Mouse (Mus musculus): Measurements from ENCODE around the gene Morn2. TPM values are rescaled to one million over a fixed set of nuclear protein-coding genes. Genes with fewer than 3 reads are reported as not detected.

Morn2 gene
- polyA plus RNA-seq, 1 experiment from 2014 or later: 43.1 TPM

- no peak for ATAC-seq (replicated peaks; ENCODE audit: low FRiP score)
- DNase-seq (ENCODE audit: low spot score): no peak
Measured at GRCm38 (mm10) chr17:80298844-80299243, 8.8 kb downstream of the Morn2 start.

GRCm38 (mm10) chr17:80307251-80307650 lies 17.2 kb downstream of the Morn2 start, which contains the start of gene Arhgef33:
Gene Arhgef33, plus strand, starts transcription at chr17:80307407.
- Histone ChIP-seq H3K27ac (ENCODE audit: low read depth, low read length) (no peak within 1 kb of the TSS), H3K9me3 (ENCODE audit: control insufficient read depth, low read length) (no peaks in the 10 kb centered on the region), H3K27me3 (ENCODE audit: control insufficient read depth, insufficient read depth, low read length) (no peaks in the 10 kb centered on the region), H3K4me3 (ENCODE audit: low read depth, low read length) (no peak within 1 kb of the TSS), H3K4me1 (replicated peaks; ENCODE audit: control insufficient read depth, insufficient read depth, low read length) (no peaks in the 10 kb centered on the region), H3K4me2 (ENCODE audit: low read depth, low read length, severe bottlenecking) (no peak within 1 kb of the TSS), H3K9ac (ENCODE audit: low read length) (no peak within 1 kb of the TSS), H3K36me3 (ENCODE audit: control insufficient read depth, insufficient read depth, low read length) (no peaks in the 10 kb centered on the region)
- WGBS: 88% methylated on average over 1 of the region's 1 CpGs
- no peak for DNase-seq (ENCODE audit: low spot score)
- no peak for ATAC-seq (replicated peaks; ENCODE audit: low FRiP score)

More at GRCm38 (mm10) chr17:80298844-80299243, 8.8 kb downstream of the Morn2 start:
- H3K27me3 ChIP-seq (ENCODE audit: control insufficient read depth, insufficient read depth, low read length): no peaks in the 10 kb centered on the region
- no peaks in the 10 kb centered on the region for H3K9me3 ChIP-seq (ENCODE audit: control insufficient read depth, low read length)
- H3K27ac ChIP-seq (ENCODE audit: low read depth, low read length): no peak overlapping the region
- H3K4me1 ChIP-seq (replicated peaks; ENCODE audit: control insufficient read depth, insufficient read depth, low read length): no peaks in the 10 kb centered on the region
- no peaks in the 10 kb centered on the region for H3K36me3 ChIP-seq (ENCODE audit: control insufficient read depth, insufficient read depth, low read length)
- H3K4me2 ChIP-seq (ENCODE audit: low read depth, low read length, severe bottlenecking): no peak overlapping the region
- H3K9ac ChIP-seq (ENCODE audit: low read length): no peak overlapping the region
- WGBS: 89% methylated on average over 5 of the region's 5 CpGs
- no peak overlapping the region for H3K4me3 ChIP-seq (ENCODE audit: low read depth, low read length)

- Histone ChIP-seq H3K27ac (ENCODE audit: low read depth, low read length) (no peak overlapping the region), H3K9ac (ENCODE audit: low read length) (no peak overlapping the region), H3K9me3 (ENCODE audit: control insufficient read depth, low read length) (no peaks in the 10 kb centered on the region), H3K36me3 (ENCODE audit: control insufficient read depth, insufficient read depth, low read length) (no peaks in the 10 kb centered on the region), H3K4me2 (ENCODE audit: low read depth, low read length, severe bottlenecking) (no peak overlapping the region), H3K27me3 (ENCODE audit: control insufficient read depth, insufficient read depth, low read length) (no peaks in the 10 kb centered on the region), H3K4me3 (ENCODE audit: low read depth, low read length) (no peak overlapping the region), H3K4me1 (replicated peaks; ENCODE audit: control insufficient read depth, insufficient read depth, low read length) (no peaks in the 10 kb centered on the region)
- no peak for ATAC-seq (replicated peaks; ENCODE audit: low FRiP score)
- DNase-seq (ENCODE audit: low spot score): no peak
- WGBS: 72% methylated on average over 9 of the region's 9 CpGs
Measured at GRCm38 (mm10) chr17:80311761-80312160, 21.8 kb downstream of the Morn2 start.

DNA sequence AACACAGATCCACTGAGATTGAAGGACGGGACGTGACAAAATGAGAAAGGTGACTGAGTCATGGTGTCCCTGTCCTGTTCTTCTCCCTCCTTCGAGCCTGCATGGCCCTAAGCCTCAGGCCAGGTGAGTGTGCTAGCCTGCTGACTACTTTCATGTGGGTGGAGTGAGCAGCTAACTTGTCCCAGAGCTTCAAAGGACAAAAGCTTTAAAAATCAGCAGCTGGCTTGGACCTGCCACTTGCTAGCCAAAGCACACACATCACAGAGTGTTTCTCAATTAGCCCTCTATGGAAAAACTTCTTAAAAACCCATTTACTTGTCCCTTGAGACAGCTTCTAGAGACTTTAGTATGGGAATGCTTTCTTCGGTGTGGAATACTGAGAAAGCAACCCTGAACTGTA lies 22.4 kb downstream of the Morn2 start:
- Histone ChIP-seq H3K4me1 (replicated peaks; ENCODE audit: control insufficient read depth, insufficient read depth, low read length) (no peaks in the 10 kb centered on the region), H3K4me3 (ENCODE audit: low read depth, low read length) (no peak overlapping the region), H3K27ac (ENCODE audit: low read depth, low read length) (no peak overlapping the region), H3K9me3 (ENCODE audit: control insufficient read depth, low read length) (no peaks in the 10 kb centered on the region), H3K36me3 (ENCODE audit: control insufficient read depth, insufficient read depth, low read length) (no peaks in the 10 kb centered on the region), H3K4me2 (ENCODE audit: low read depth, low read length, severe bottlenecking) (no peak overlapping the region), H3K27me3 (ENCODE audit: control insufficient read depth, insufficient read depth, low read length) (no peaks in the 10 kb centered on the region), H3K9ac (ENCODE audit: low read length) (no peak overlapping the region)
- 78% methylated on average over 4 of the region's 4 CpGs for WGBS
- ATAC-seq (replicated peaks; ENCODE audit: low FRiP score) (no peak), DNase-seq (ENCODE audit: low spot score) (no peak)

- no peak for DNase-seq (ENCODE audit: low spot score)
Measured at GRCm38 (mm10) chr17:80322228-80322627, 32.2 kb downstream of the Morn2 start.

DNA sequence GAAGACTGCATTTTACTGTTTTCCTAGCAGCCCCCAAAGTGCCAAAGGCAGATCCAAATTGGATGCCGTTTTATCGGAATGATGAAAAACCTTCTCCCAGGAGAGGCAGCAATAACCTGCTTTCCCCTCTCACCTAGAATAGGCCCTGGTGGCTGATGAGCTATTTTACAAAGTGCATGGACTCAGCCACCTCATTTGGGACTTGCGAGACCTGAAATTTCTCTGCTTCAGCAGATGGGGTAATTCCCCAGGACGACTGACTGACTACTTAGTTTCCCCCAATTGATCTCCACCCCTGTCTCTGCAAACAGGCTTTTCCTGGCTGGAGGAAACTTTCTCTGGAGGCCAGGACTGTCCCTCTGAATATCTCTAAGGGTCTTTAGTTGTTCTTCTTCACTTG lies 33.0 kb downstream of the Morn2 start:
- H3K4me3 ChIP-seq (ENCODE audit: low read depth, low read length): no peak overlapping the region
- DNase-seq (ENCODE audit: low spot score) (no peak), ATAC-seq (replicated peaks; ENCODE audit: low FRiP score) (no peak)
- WGBS: 83% methylated on average over 4 of the region's 4 CpGs
- H3K4me1 ChIP-seq (replicated peaks; ENCODE audit: control insufficient read depth, insufficient read depth, low read length): no peaks in the 10 kb centered on the region
- H3K27ac ChIP-seq (ENCODE audit: low read depth, low read length): no peak overlapping the region
- no peaks in the 10 kb centered on the region for H3K9me3 ChIP-seq (ENCODE audit: control insufficient read depth, low read length)
- no peak overlapping the region for H3K9ac ChIP-seq (ENCODE audit: low read length)
- no peak overlapping the region for H3K4me2 ChIP-seq (ENCODE audit: low read depth, low read length, severe bottlenecking)
- no peaks in the 10 kb centered on the region for H3K27me3 ChIP-seq (ENCODE audit: control insufficient read depth, insufficient read depth, low read length)
- no peaks in the 10 kb centered on the region for H3K36me3 ChIP-seq (ENCODE audit: control insufficient read depth, insufficient read depth, low read length)

More at GRCm38 (mm10) chr17:80322228-80322627, 32.2 kb downstream of the Morn2 start:
- H3K4me3 ChIP-seq (ENCODE audit: low read depth, low read length): no peak overlapping the region
- no peak overlapping the region for H3K4me2 ChIP-seq (ENCODE audit: low read depth, low read length, severe bottlenecking)
- no peaks in the 10 kb centered on the region for H3K27me3 ChIP-seq (ENCODE audit: control insufficient read depth, insufficient read depth, low read length)
- no peaks in the 10 kb centered on the region for H3K4me1 ChIP-seq (replicated peaks; ENCODE audit: control insufficient read depth, insufficient read depth, low read length)
- H3K36me3 ChIP-seq (ENCODE audit: control insufficient read depth, insufficient read depth, low read length): no peaks in the 10 kb centered on the region
- H3K9ac ChIP-seq (ENCODE audit: low read length): no peak overlapping the region
- WGBS: 90% methylated on average over 6 of the region's 6 CpGs
- H3K27ac ChIP-seq (ENCODE audit: low read depth, low read length): no peak overlapping the region
- no peak for ATAC-seq (replicated peaks; ENCODE audit: low FRiP score)
- no peaks in the 10 kb centered on the region for H3K9me3 ChIP-seq (ENCODE audit: control insufficient read depth, low read length)

GRCm38 (mm10) chr17:80323658-80324057 lies 33.7 kb downstream of the Morn2 start:
- no peaks in the 10 kb centered on the region for H3K4me1 ChIP-seq (replicated peaks; ENCODE audit: control insufficient read depth, insufficient read depth, low read length)
- no peak overlapping the region for H3K27ac ChIP-seq (ENCODE audit: low read depth, low read length)
- no peak overlapping the region for H3K9ac ChIP-seq (ENCODE audit: low read length)
- no peaks in the 10 kb centered on the region for H3K36me3 ChIP-seq (ENCODE audit: control insufficient read depth, insufficient read depth, low read length)
- no peak overlapping the region for H3K4me3 ChIP-seq (ENCODE audit: low read depth, low read length)
- no peak for DNase-seq (ENCODE audit: low spot score)
- WGBS: 90% methylated on average over 8 of the region's 8 CpGs
- H3K4me2 ChIP-seq (ENCODE audit: low read depth, low read length, severe bottlenecking): no peak overlapping the region
- H3K27me3 ChIP-seq (ENCODE audit: control insufficient read depth, insufficient read depth, low read length): no peaks in the 10 kb centered on the region
- no peaks in the 10 kb centered on the region for H3K9me3 ChIP-seq (ENCODE audit: control insufficient read depth, low read length)
- no peak for ATAC-seq (replicated peaks; ENCODE audit: low FRiP score)

- no peak overlapping the region for H3K4me2 ChIP-seq (ENCODE audit: low read depth, low read length, severe bottlenecking)
- ATAC-seq (replicated peaks; ENCODE audit: low FRiP score) (no peak), DNase-seq (ENCODE audit: low spot score) (no peak)
- no peak overlapping the region for H3K9ac ChIP-seq (ENCODE audit: low read length)
- no peaks in the 10 kb centered on the region for H3K4me1 ChIP-seq (replicated peaks; ENCODE audit: control insufficient read depth, insufficient read depth, low read length)
- H3K36me3 ChIP-seq (ENCODE audit: control insufficient read depth, insufficient read depth, low read length): no peaks in the 10 kb centered on the region
- H3K4me3 ChIP-seq (ENCODE audit: low read depth, low read length): no peak overlapping the region
- 86% methylated on average over 7 of the region's 7 CpGs for WGBS
- H3K27me3 ChIP-seq (ENCODE audit: control insufficient read depth, insufficient read depth, low read length): no peaks in the 10 kb centered on the region
- no peaks in the 10 kb centered on the region for H3K9me3 ChIP-seq (ENCODE audit: control insufficient read depth, low read length)
- H3K27ac ChIP-seq (ENCODE audit: low read depth, low read length): no peak overlapping the region
Measured at GRCm38 (mm10) chr17:80324521-80324920, 34.5 kb downstream of the Morn2 start.

- DNase-seq (ENCODE audit: low spot score): no peak
- WGBS: 91% methylated on average over 5 of the region's 5 CpGs
- H3K27me3 ChIP-seq (ENCODE audit: control insufficient read depth, insufficient read depth, low read length): no peaks in the 10 kb centered on the region
- no peaks in the 10 kb centered on the region for H3K4me1 ChIP-seq (replicated peaks; ENCODE audit: control insufficient read depth, insufficient read depth, low read length)
- H3K4me2 ChIP-seq (ENCODE audit: low read depth, low read length, severe bottlenecking): no peak overlapping the region
- no peak for ATAC-seq (replicated peaks; ENCODE audit: low FRiP score)
- H3K9me3 ChIP-seq (ENCODE audit: control insufficient read depth, low read length): no peaks in the 10 kb centered on the region
- H3K27ac ChIP-seq (ENCODE audit: low read depth, low read length): no peak overlapping the region
- H3K4me3 ChIP-seq (ENCODE audit: low read depth, low read length): no peak overlapping the region
- no peak overlapping the region for H3K9ac ChIP-seq (ENCODE audit: low read length)
- no peaks in the 10 kb centered on the region for H3K36me3 ChIP-seq (ENCODE audit: control insufficient read depth, insufficient read depth, low read length)
Measured at GRCm38 (mm10) chr17:80325456-80325855, 35.5 kb downstream of the Morn2 start.
